Mouse (Mus musculus): Measurements from ENCODE around the gene Nat8f5. TPM values are rescaled to one million over a fixed set of nuclear protein-coding genes. Genes with fewer than 3 reads are reported as not detected.
"Not testable (repeated sequence)": the region's sequence is repeated elsewhere in the genome, so short reads cannot be mapped to it uniquely, and the experiment has no call there.

The Nat8f5 gene
- not detected in 2 replicates for polyA plus RNA-seq (2012; ENCODE audit: insufficient read depth, insufficient read length, missing spikeins)

DNA sequence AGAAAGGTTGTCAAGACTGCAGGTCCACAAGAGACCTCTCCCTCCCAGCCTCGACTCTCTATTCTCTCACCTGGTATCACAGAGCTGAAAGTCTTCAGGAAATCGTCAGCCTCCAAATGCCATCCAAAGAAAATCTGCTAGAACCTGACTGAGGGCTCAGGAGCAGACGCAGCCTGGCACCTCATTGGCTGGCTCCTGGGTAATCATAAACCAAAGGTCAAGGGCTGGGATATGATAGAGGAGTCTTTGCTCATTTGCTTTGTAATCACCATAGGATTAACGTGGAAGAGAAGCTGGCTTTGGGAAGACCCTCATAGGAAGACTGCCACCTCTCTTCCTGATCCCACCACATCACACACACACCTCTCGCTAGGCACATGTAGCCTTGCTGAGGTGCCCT, at the start of gene Nat8f5, which contains the start of gene Nat8f6:
Gene Nat8f5 (minus strand): TSS at position 136 of the 400 bp plus-strand sequence.
Gene Nat8f6 (minus strand): TSS at position 118 of the 400 bp plus-strand sequence.
- TF ChIP-seq POLR2A (IDR thresholded peaks at IDR 0.05; ENCODE audit: borderline replicate concordance, low read depth, low read length) (no peak), CTCF (IDR thresholded peaks at IDR 0.05; ENCODE audit: low read depth, low read length) (no peak)
- no peak within 1 kb of the TSS for H3K27ac ChIP-seq (ENCODE audit: insufficient read depth, low read depth, low read length)
- no peaks in the 10 kb centered on the region for H3K4me1 ChIP-seq (ENCODE audit: control insufficient read depth, insufficient read depth, low read length)
- H3K4me3 ChIP-seq (ENCODE audit: insufficient read depth, low read length): no peak within 1 kb of the TSS

DNA sequence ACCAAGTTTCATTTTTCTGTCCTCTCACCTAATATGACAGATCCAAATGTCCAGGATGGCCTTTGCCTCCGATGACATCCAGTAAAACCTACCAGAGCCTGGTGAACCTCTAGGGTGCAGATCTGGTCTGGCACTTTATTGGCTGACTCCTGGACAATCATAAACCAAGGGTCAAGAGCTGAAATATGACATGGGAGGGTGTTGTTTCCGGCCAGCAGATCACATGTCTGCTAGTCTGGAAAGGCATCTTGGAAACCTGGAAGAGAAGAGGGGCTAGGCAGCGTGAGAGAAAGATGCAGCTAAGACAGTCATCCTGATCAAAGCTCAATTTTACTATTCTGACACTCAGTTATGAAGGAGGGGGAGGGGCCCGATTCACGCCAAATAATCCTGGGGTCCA, 48.2 kb upstream of the Nat8f5 start, which contains the start of gene Nat8f2:
Gene Nat8f2 (minus strand): TSS at position 153 of the 400 bp plus-strand sequence.
- H3K27ac ChIP-seq (ENCODE audit: insufficient read depth, low read depth, low read length); H3K4me1 ChIP-seq (ENCODE audit: control insufficient read depth, insufficient read depth, low read length); H3K4me3 ChIP-seq (ENCODE audit: insufficient read depth, low read length): not testable (repeated sequence)

DNA sequence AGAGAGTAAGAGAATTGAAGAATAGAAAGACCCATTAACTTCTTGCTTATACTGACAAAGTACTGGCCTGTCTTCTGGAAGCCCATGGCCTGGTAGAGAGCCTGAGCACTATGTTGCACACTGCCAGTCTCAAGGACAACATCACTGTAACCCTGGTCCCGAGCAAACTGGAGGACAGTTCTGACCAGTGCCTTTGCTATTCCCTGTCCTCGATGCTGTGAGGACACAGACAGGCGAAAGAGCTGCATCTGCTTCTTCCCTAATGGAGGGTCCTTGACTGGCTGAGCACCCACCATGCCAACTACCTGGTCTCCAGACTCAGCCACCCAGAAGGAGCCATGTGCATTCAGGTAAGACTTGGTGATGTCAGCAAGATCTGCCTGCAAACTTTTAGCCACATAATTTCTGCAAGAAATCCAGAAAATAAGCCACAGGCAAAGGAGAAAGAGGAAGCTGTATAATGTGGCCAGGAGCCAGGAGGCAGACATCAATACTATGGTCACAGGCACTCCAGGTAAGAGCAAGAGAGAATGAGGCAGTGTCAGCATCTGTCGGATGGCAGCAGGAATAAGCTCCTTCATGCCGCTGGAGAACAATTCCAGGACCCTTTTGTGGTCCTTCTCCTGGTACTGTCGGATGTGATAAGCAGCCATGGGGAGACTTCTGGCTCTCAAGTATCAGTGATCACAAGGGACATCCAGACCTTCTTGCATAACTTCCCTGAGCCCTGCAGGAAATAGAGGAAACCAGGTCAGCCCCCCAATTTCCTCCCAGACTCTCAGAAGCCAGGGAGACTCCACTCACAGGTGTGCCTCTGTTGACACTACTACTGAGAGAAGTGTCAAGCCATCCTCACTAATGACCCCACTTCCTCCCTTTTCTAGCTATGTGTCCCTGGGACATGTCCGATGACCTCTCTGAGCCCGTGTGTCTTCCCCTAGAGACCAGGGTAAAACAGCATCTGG, 47.2 kb upstream of the Nat8f5 start:
- no peaks in the 10 kb centered on the region for H3K4me1 ChIP-seq (ENCODE audit: control insufficient read depth, insufficient read depth, low read length)
- no peak for TF ChIP-seq POLR2A (IDR thresholded peaks at IDR 0.05; ENCODE audit: borderline replicate concordance, low read depth, low read length)
- TF ChIP-seq CTCF (IDR thresholded peaks at IDR 0.05; ENCODE audit: low read depth, low read length): no peak
- no peak overlapping the region for H3K27ac ChIP-seq (ENCODE audit: insufficient read depth, low read depth, low read length)
- H3K4me3 ChIP-seq (ENCODE audit: insufficient read depth, low read length): no peak overlapping the region

DNA sequence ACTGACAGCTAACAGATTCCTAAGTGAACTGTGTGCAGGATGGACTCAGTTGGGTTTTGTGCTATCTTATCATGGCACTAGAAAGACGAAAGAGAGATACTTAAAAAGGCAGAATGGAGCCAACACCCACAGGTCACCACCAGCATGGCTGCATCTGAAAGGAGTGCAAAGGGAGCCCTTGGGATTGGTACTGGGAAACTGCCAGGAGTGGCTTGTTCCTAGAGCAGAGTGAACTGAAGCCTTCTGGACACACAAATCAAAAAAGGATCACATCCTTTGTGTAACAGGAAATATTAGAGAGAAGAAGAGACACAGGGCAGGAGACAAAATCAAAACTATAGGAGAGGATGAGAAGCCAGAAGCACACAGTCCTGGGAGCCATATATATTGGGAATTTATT, 46.2 kb upstream of the Nat8f5 start:
- H3K4me3 ChIP-seq (ENCODE audit: insufficient read depth, low read length); H3K27ac ChIP-seq (ENCODE audit: insufficient read depth, low read depth, low read length); H3K4me1 ChIP-seq (ENCODE audit: control insufficient read depth, insufficient read depth, low read length): not testable (repeated sequence)

DNA sequence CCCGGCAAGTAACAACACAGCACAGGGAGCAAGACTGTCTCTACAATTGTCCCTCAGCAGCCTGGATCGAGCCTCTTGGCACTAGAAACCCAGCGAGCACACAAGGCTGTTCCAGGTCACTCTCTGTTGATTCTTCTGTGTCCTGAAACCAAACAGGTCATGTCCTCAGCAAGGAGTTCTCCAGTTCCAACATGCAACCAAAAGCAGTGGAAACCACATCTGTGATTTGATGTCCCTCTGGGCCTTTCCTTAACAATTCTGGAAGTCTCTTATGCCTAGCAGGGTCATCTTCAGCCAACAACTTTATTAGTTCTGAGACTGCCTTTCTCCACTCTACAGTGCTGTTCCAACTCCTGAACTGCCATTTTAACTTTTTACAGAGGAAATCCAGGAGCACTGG, 45.4 kb upstream of the Nat8f5 start:
- H3K4me1 ChIP-seq (ENCODE audit: control insufficient read depth, insufficient read depth, low read length); H3K4me3 ChIP-seq (ENCODE audit: insufficient read depth, low read length); H3K27ac ChIP-seq (ENCODE audit: insufficient read depth, low read depth, low read length): not testable (repeated sequence)

DNA sequence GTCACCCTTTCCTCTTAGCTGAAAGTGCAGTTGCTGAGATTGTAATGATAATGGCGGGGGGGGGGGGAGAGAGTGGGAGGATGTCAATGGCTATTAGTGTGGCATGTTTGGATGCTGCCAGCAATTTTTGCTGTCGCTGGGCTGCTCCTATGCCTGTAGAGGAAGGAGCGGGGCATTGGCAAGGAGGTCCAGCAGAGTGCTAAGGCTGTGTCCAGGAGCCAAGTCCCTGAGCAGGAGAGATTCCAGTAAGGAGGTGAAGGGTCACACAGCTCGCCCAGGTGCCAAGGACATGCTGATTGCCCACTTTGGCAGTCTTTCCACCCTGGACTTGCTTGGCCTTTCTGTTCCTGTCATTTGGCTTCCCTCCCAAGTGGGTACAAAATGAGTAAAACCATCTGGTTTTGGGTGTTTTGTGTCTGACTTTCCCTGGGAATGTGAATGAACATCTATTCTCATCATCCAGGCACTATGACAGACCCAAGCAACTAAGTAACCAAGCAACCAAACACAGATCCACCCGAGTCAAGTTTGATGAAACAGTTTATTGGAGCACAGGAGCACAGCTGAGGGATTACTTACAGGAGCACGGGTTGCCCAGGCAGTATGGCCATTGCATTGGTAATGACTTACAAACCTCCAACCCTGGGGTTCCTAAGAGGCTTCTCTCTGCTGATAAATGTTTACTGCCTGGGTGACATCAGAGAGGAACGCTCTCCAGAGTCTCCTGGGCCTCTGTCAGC, 44.3 kb upstream of the Nat8f5 start:
- H3K27ac ChIP-seq (ENCODE audit: insufficient read depth, low read depth, low read length); H3K4me3 ChIP-seq (ENCODE audit: insufficient read depth, low read length); H3K4me1 ChIP-seq (ENCODE audit: control insufficient read depth, insufficient read depth, low read length): not testable (repeated sequence)

DNA sequence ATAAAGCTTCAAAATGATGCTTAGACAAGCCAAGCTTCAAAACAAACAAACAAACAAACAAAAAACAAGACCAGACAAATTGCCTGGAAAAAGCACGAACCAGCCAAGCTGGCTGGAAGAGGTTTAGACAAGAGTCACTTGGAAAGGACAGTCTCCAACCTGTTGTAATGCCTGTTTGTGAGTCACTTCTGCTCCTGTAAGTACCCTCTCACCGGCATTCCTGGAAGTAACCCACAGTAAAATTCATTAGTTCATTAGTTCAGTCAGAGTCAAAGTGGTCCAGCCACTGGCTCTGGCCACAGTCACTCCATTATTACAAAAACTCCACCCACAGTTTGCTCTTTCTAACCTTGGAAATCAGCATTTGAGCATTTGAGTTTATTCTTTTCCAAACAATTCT, 43.1 kb upstream of the Nat8f5 start:
- Histone ChIP-seq H3K4me3 (ENCODE audit: insufficient read depth, low read length) (no peak overlapping the region), H3K27ac (ENCODE audit: insufficient read depth, low read depth, low read length) (no peak overlapping the region), H3K4me1 (ENCODE audit: control insufficient read depth, insufficient read depth, low read length) (peaks cover 7% of the 10 kb centered on the region)
- TF ChIP-seq POLR2A (IDR thresholded peaks at IDR 0.05; ENCODE audit: borderline replicate concordance, low read depth, low read length) (no peak), CTCF (IDR thresholded peaks at IDR 0.05; ENCODE audit: low read depth, low read length) (no peak)

DNA sequence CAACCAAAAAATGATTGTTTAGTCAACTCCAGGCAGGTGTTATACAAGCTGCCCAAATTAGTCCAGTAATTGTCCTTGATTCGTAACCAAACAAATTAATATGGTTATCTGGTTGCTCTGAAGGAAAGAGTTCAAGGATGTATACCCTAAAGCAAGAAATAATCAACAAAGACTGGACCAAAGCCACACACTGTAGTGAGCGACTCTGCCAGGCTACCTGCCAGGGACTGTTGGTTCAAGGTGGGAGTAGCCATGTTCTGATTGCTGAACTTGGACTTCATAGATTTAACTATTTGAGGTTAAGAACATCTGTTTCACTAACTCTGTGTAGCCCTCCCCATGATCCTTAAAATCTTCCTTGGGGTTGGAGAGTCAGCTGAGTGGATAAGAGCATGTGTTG, 42.4 kb upstream of the Nat8f5 start:
- H3K27ac ChIP-seq (ENCODE audit: insufficient read depth, low read depth, low read length): no peak overlapping the region
- H3K4me1 ChIP-seq (ENCODE audit: control insufficient read depth, insufficient read depth, low read length): peaks cover 7% of the 10 kb centered on the region
- no peak for TF ChIP-seq CTCF (IDR thresholded peaks at IDR 0.05; ENCODE audit: low read depth, low read length)
- no peak for TF ChIP-seq POLR2A (IDR thresholded peaks at IDR 0.05; ENCODE audit: borderline replicate concordance, low read depth, low read length)
- H3K4me3 ChIP-seq (ENCODE audit: insufficient read depth, low read length): no peak overlapping the region

DNA sequence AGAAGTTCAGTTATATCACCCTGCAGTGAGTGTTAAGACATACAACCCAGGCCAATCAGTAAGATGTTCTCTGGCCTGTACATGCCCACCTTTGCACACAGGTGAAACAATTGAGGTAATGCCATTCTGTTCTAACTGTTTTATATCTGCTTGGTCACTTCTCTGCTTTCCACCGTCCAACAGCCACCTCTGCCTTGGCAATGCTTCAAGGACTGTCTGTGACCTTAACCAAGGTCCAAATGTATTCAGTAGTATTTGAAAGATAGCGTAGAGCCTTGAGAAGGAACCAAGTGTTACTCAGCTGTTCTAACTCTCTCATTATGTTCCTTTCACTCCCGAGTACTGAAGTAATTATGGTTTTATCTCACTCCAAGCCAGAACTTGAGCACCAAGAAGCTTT, 41.8 kb upstream of the Nat8f5 start:
- peaks cover 7% of the 10 kb centered on the region for H3K4me1 ChIP-seq (ENCODE audit: control insufficient read depth, insufficient read depth, low read length)
- no peak overlapping the region for H3K27ac ChIP-seq (ENCODE audit: insufficient read depth, low read depth, low read length)
- H3K4me3 ChIP-seq (ENCODE audit: insufficient read depth, low read length): no peak overlapping the region
- TF ChIP-seq CTCF (IDR thresholded peaks at IDR 0.05; ENCODE audit: low read depth, low read length) (no peak), POLR2A (IDR thresholded peaks at IDR 0.05; ENCODE audit: borderline replicate concordance, low read depth, low read length) (no peak)

DNA sequence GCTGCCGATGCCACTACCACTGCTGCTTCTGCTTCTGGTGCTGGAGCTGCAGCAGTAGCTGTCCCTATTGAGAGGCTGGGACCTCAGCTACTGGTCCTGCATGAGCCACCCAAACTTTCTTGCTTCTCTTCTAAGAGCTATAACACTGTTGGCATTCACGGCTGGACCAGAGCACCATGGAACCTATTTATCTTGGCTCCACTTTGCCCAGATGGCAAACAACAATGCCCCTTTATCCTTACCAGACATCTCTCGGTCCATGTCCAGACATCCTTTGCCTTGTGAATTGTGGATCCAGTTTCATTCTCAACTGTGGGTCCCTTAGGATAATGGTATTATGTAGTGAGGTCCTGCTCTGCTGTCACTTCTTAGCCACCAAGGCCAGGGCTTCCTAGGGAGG, 40.5 kb upstream of the Nat8f5 start:
- Histone ChIP-seq H3K4me1 (ENCODE audit: control insufficient read depth, insufficient read depth, low read length) (peaks cover 7% of the 10 kb centered on the region), H3K4me3 (ENCODE audit: insufficient read depth, low read length) (no peak overlapping the region), H3K27ac (ENCODE audit: insufficient read depth, low read depth, low read length) (no peak overlapping the region)
- no peak for TF ChIP-seq POLR2A (IDR thresholded peaks at IDR 0.05; ENCODE audit: borderline replicate concordance, low read depth, low read length)
- TF ChIP-seq CTCF (IDR thresholded peaks at IDR 0.05; ENCODE audit: low read depth, low read length): no peak
